Comparison of ENCODE assay signal across 9 mouse cellular contexts in the genomic region with DNA sequence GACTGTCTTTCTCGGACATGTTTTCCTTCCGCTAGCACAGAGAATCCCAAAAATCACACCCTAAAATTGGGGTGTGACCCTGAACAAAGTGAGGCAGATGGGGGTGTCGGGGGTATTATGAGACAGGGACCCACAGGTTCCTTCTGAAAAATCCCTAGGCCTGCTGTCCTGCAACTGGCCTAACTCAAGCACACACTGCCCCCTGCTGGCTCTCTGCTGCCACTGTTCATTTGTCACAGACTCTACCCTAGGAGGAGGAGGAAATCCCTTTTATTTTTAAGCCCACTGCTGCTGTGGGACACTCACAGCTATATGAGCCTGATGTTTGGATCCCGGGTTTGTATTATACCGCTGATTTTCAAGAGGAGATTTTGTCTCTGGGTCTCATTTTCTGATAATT. TPM values are rescaled to one million over a fixed set of nuclear protein-coding genes. Genes with fewer than 3 reads are reported as not detected.
DNase-seq lines count a peak whose midpoint lies in the region; ATAC-seq and TF ChIP-seq lines count a peak whose summit lies in the region.
"Had no signal": no experiment of that assay in that cellular context is flagged by ENCODE, and none has a peak within 500 bp of the region (broad histone marks: within the 10 kb centered on the region; RNA-seq: fewer than 3 reads in every experiment).

No protein-coding gene starts in this region.

- WGBS in forebrain, embryonic 13.5 days = 43% methylated on average over 5 of the region's 5 CpGs
- 45% methylated on average over 5 of the region's 5 CpGs for WGBS in hindbrain, embryonic 11.5 days
- WGBS in lung, embryonic 15.5 days = 41% methylated on average over 5 of the region's 5 CpGs

- no peaks in the 10 kb centered on the region for H3K4me1 ChIP-seq in ES-E14 (ENCODE audit: control insufficient read depth in 2 of 2, insufficient read depth in 2 of 2, low read length in 2 of 2, poor library complexity in 1 of 2)
- no peaks in the 10 kb centered on the region for H3K4me1 ChIP-seq in forebrain, embryonic 13.5 days
- H3K4me1 ChIP-seq in hindbrain, embryonic 11.5 days (replicated peaks; ENCODE audit: control insufficient read depth, insufficient read depth, low read length) = no peaks in the 10 kb centered on the region
- H3K4me1 ChIP-seq in lung, embryonic 15.5 days = no peaks in the 10 kb centered on the region
- H3K4me1 ChIP-seq: heart, embryonic 13.5 days had no signal

- ATAC-seq in forebrain, embryonic 13.5 days = peak; percentile 65; the same call in 1 of the 2 replicates
- peak; percentile 65; the same call in 1 of the 2 replicates for ATAC-seq in hindbrain, embryonic 11.5 days (ENCODE audit: low FRiP score)
- ATAC-seq in lung, embryonic 15.5 days (ENCODE audit: borderline replicate concordance, extremely low read depth, low FRiP score, low TSS enrichment) = 0 out of 2 replicates have a peak, but pooled peaks have one; percentile 53

- H3K9me3 ChIP-seq in ES-E14 (ENCODE audit: control insufficient read depth, insufficient read depth, low read depth, low read length) = no peaks in the 10 kb centered on the region
- H3K9me3 ChIP-seq in forebrain, embryonic 13.5 days (replicated peaks) = no peaks in the 10 kb centered on the region
- H3K9me3 ChIP-seq in hindbrain, embryonic 11.5 days (ENCODE audit: control insufficient read depth, low read length) = no peaks in the 10 kb centered on the region
- H3K9me3 ChIP-seq in lung, embryonic 15.5 days = no peaks in the 10 kb centered on the region

- in situ Hi-C loops in ES-E14 (cut with MboI; ENCODE audit: low sequenced_read_pairs in 2 of 2, unreplicated experiment in 2 of 2) = no loop called here

- H3K4me3 ChIP-seq in ES-E14 (ENCODE audit: insufficient read depth in 1 of 2, low read depth in 1 of 2, low read length in 2 of 2, poor library complexity in 1 of 2, severe bottlenecking in 1 of 2) = no peak overlapping the region
- H3K4me3 ChIP-seq in forebrain, embryonic 13.5 days = no peak overlapping the region
- no peak overlapping the region for H3K4me3 ChIP-seq in hindbrain, embryonic 11.5 days (ENCODE audit: low read depth, low read length)
- no peak overlapping the region for H3K4me3 ChIP-seq in lung, embryonic 15.5 days
- H3K4me3 ChIP-seq: heart, embryonic 13.5 days had no signal

- H3K9ac ChIP-seq in ES-E14 (ENCODE audit: insufficient read depth, low read depth, low read length, poor library complexity, severe bottlenecking) = no peak overlapping the region
- no peak overlapping the region for H3K9ac ChIP-seq in forebrain, embryonic 13.5 days
- H3K9ac ChIP-seq in hindbrain, embryonic 11.5 days (ENCODE audit: low read depth, low read length) = no peak overlapping the region
- H3K9ac ChIP-seq in lung, embryonic 15.5 days = no peak overlapping the region
- H3K9ac ChIP-seq: heart, embryonic 13.5 days had no signal

- peak; percentile 71 for DNase-seq in ES-E14 (ENCODE audit: low read depth, low spot score)
- peak; percentile 56 for DNase-seq in c-Kit-positive CD71-positive TER-119-positive erythroid progenitor cells, embryonic 14.5 days (ENCODE audit: low spot score)
- peak; percentile 85 for DNase-seq in hindbrain, embryonic 11.5 days (ENCODE audit: low spot score)
- peak; percentile 51 to 84 for DNase-seq in layer of hippocampus, adult 8-10 months (ENCODE audit: low spot score in 2 of 2)
- DNase-seq in ovary, postnatal 10 days (ENCODE audit: low spot score) = peak; percentile 51
- DNase-seq in thymus, postnatal 14 days = peak; percentile 74

- H3K36me3 ChIP-seq in ES-E14 (ENCODE audit: control insufficient read depth, insufficient read depth, low read length, poor library complexity, severe bottlenecking) = no peaks in the 10 kb centered on the region
- H3K36me3 ChIP-seq in forebrain, embryonic 13.5 days (ENCODE audit: poor library complexity, severe bottlenecking) = peaks cover 15% of the 10 kb centered on the region
- no peaks in the 10 kb centered on the region for H3K36me3 ChIP-seq in hindbrain, embryonic 11.5 days (ENCODE audit: control insufficient read depth, insufficient read depth, low read length)
- 0 out of 2 replicates have a peak, but pooled peaks cover 2% of the 10 kb centered on the region for H3K36me3 ChIP-seq in lung, embryonic 15.5 days

- no peak overlapping the region for H3K27ac ChIP-seq in ES-E14 (ENCODE audit: insufficient read depth, low read depth, low read length, poor library complexity, severe bottlenecking)
- H3K27ac ChIP-seq in forebrain, embryonic 13.5 days = no peak overlapping the region
- H3K27ac ChIP-seq in hindbrain, embryonic 11.5 days (ENCODE audit: low read depth, low read length) = no peak overlapping the region
- H3K27ac ChIP-seq in lung, embryonic 15.5 days = no peak overlapping the region
- H3K27ac ChIP-seq: heart, embryonic 13.5 days had no signal

- no peaks in the 10 kb centered on the region for H3K27me3 ChIP-seq in forebrain, embryonic 13.5 days
- no peaks in the 10 kb centered on the region for H3K27me3 ChIP-seq in hindbrain, embryonic 11.5 days (ENCODE audit: control insufficient read depth, insufficient read depth, low read length)
- H3K27me3 ChIP-seq in lung, embryonic 15.5 days = no peaks in the 10 kb centered on the region
- H3K27me3 ChIP-seq: heart, embryonic 13.5 days had no signal

- H3K4me2 ChIP-seq in forebrain, embryonic 13.5 days = no peak overlapping the region
- H3K4me2 ChIP-seq in hindbrain, embryonic 11.5 days (replicated peaks; ENCODE audit: low read depth, low read length) = no peak overlapping the region
- H3K4me2 ChIP-seq in lung, embryonic 15.5 days = no peak overlapping the region
- H3K4me2 ChIP-seq: heart, embryonic 13.5 days had no signal

TF ChIP-seq in ES-E14, 5 proteins besides CTCF, POLR2A, EP300 and RAD21:
- no peak for TF ChIP-seq HCFC1 (IDR thresholded peaks at IDR 0.05; ENCODE audit: borderline replicate concordance, insufficient read depth, low read length)
- peak; percentile 48; the same call in 1 of the 2 replicates for TF ChIP-seq ZC3H11A (IDR thresholded peaks at IDR 0.05; ENCODE audit: borderline replicate concordance, low read depth, low read length)

RNA-seq across cellular contexts. Expression of gene Tk2, which starts 28.6 kb away (rescaled TPM):
- total RNA-seq in ES-E14 (2012; rRNA removed) = 8.7 and 9.8 TPM in 2 replicates
- polyA plus RNA-seq in forebrain, embryonic 13.5 days (2015; fragmentation: Nextera tagmentation; extraction: Ambion mirVana) = 39.1 and 41.1 TPM in 2 replicates
- polyA plus RNA-seq in hindbrain, embryonic 11.5 days (2014; fragmentation: Nextera tagmentation; extraction: Ambion mirVana) = 32.5 and 36.5 TPM in 2 replicates
- 10 to 100 TPM; 39.2 to 46.1 (median 43.9) TPM for total RNA-seq in layer of hippocampus, adult 8-10 months (2022)
- polyA plus RNA-seq in lung, embryonic 15.5 days (2015; fragmentation: Nextera tagmentation; extraction: Ambion mirVana) = 15.9 and 17.5 TPM in 2 replicates

RNA-seq across cellular contexts. Expression of gene Cklf, which starts 30.9 kb away (rescaled TPM):
- 33.0 and 42.7 TPM in 2 replicates for total RNA-seq in ES-E14 (2012; rRNA removed)
- polyA plus RNA-seq in forebrain, embryonic 13.5 days (2015; fragmentation: Nextera tagmentation; extraction: Ambion mirVana) = 41.3 and 44.1 TPM in 2 replicates
- 30.9 and 36.5 TPM in 2 replicates for polyA plus RNA-seq in hindbrain, embryonic 11.5 days (2014; fragmentation: Nextera tagmentation; extraction: Ambion mirVana)
- total RNA-seq in layer of hippocampus, adult 8-10 months (2022) = 10 to 100 TPM in 1 of 4 experiments, 1 to 10 TPM in 3; 7.5 to 12.1 (median 8.4) TPM
- 36.7 and 39.2 TPM in 2 replicates for polyA plus RNA-seq in lung, embryonic 15.5 days (2015; fragmentation: Nextera tagmentation; extraction: Ambion mirVana)

RNA-seq across cellular contexts. Expression of gene Bean1, which starts 49.6 kb away (rescaled TPM):
- 0.09 and 0.11 TPM in 2 replicates for total RNA-seq in ES-E14 (2012; rRNA removed)
- 0.75 and 0.87 TPM in 2 replicates for polyA plus RNA-seq in forebrain, embryonic 13.5 days (2015; fragmentation: Nextera tagmentation; extraction: Ambion mirVana)
- 0.71 and 0.88 TPM in 2 replicates for polyA plus RNA-seq in hindbrain, embryonic 11.5 days (2014; fragmentation: Nextera tagmentation; extraction: Ambion mirVana)
- 1 to 10 TPM; 5.6 to 8.5 (median 6.2) TPM for total RNA-seq in layer of hippocampus, adult 8-10 months (2022)
- polyA plus RNA-seq in lung, embryonic 15.5 days (2015; fragmentation: Nextera tagmentation; extraction: Ambion mirVana) = 0.60 and 0.68 TPM in 2 replicates
